Mouse (Mus musculus) hindbrain, embryonic 14.5 days (tissue): ENCODE data around the gene Smg9. TPM values are rescaled to one million over a fixed set of nuclear protein-coding genes. Genes with fewer than 3 reads are reported as not detected.

Experiments used
- ATAC-seq: fragments of 200-750 bp; cut with Nextera tagmentation; 2 replicates; pipeline ENCODE4 v1.8.0; 2017; ENCODE audit warnings: moderate number of reproducible peaks, mild to moderate bottlenecking, moderate TSS enrichment, moderate library complexity; ENCODE audit not compliant: low FRiP score
- DNase-seq: peaks from one replicate; pipeline ENCODE4 v3.0.0-alpha.2; 2015; ENCODE audit warnings: low spot score
- H3K27ac ChIP-seq: fragments of 300-500 bp; sonication (generic); 2 replicates; pipeline ENCODE4 v1.5.1; 2014; ENCODE audit warnings: mild to moderate bottlenecking, moderate library complexity
- H3K27me3 ChIP-seq: fragments of 300-500 bp; sonication (generic); 2 replicates; pipeline ENCODE4 v1.6.1; 2014; ENCODE audit warnings: mild to moderate bottlenecking, low read length, mixed read lengths; ENCODE audit not compliant: control insufficient read depth, insufficient read depth
- H3K36me3 ChIP-seq: fragments of 300-500 bp; sonication (generic); replicated peaks from 2 replicates; pipeline ENCODE4 v1.6.1; 2014; ENCODE audit not compliant: control insufficient read depth, insufficient read depth
- H3K4me1 ChIP-seq: fragments of 300-500 bp; sonication (generic); replicated peaks from 2 replicates; pipeline ENCODE4 v1.6.1; 2014; ENCODE audit warnings: antibody characterized with exemption, low read length, mixed read lengths; ENCODE audit not compliant: control insufficient read depth, insufficient read depth
- H3K4me2 ChIP-seq: fragments of 300-500 bp; sonication (generic); replicated peaks from 2 replicates; pipeline ENCODE4 v1.6.1; 2014; ENCODE audit warnings: mild to moderate bottlenecking, moderate library complexity
- H3K4me3 ChIP-seq: fragments of 300-500 bp; sonication (generic); replicated peaks from 2 replicates; pipeline ENCODE4 v1.5.1; 2014; ENCODE audit warnings: mild to moderate bottlenecking, low read length
- H3K9ac ChIP-seq: fragments of 300-500 bp; sonication (generic); 2 replicates; pipeline ENCODE4 v1.6.1; 2014
- H3K9me3 ChIP-seq: fragments of 300-500 bp; sonication (generic); 2 replicates; pipeline ENCODE4 v1.6.1; 2016; ENCODE audit warnings: low read length; ENCODE audit not compliant: control insufficient read depth
- WGBS: fragments of 180-500 bp; shearing (Covaris S2); extraction: QIAGEN DNeasy Blood & Tissue Kit; methylation state at CpG from one replicate; pipeline ENCODE4 v1.1.7; 2014; 5-methylcytosine and 5-hydroxymethylcytosine counted together
- polyA plus RNA-seq: library from polyadenylated mRNA; unstranded; fragments of >200 nt; fragmentation: Nextera tagmentation; extraction: Ambion mirVana; gene quantifications from 2 replicates; pipeline ENCODE4 v1.2.1, GENCODE M21; 2014

The Smg9 gene
- polyA plus RNA-seq, 1 experiment from 2014 or later, result 30.3 TPM

DNA sequence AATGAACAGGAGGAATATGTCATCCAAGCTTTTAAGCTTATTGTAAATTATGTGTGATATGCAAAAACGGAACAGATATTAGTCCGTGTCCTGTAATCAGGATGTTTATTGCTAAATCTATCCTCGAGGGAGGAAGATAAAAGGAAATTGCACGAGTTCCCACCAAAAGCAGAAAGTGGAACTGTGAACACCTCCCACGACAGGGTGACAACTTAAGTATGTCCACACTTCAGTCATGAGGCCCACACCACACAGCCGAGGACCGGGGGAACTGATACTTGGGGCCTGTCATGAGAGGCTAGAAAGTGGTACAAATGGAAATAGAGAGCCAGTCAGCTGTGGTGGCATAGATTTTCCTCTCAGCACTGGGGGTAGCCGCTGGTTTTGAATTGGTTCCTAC lies 42.9 kb downstream of the Smg9 start:
- Histone ChIP-seq H3K4me1 (no peaks in the 10 kb centered on the region), H3K27me3 (no peaks in the 10 kb centered on the region), H3K4me3 (no peak overlapping the region), H3K36me3 (no peaks in the 10 kb centered on the region), H3K27ac (no peak overlapping the region), H3K9ac (no peak overlapping the region), H3K4me2 (no peak overlapping the region), H3K9me3 (no peaks in the 10 kb centered on the region)
- WGBS, result 78% methylated on average over 8 of the region's 8 CpGs
- no peak for ATAC-seq
- no peak for DNase-seq

DNA sequence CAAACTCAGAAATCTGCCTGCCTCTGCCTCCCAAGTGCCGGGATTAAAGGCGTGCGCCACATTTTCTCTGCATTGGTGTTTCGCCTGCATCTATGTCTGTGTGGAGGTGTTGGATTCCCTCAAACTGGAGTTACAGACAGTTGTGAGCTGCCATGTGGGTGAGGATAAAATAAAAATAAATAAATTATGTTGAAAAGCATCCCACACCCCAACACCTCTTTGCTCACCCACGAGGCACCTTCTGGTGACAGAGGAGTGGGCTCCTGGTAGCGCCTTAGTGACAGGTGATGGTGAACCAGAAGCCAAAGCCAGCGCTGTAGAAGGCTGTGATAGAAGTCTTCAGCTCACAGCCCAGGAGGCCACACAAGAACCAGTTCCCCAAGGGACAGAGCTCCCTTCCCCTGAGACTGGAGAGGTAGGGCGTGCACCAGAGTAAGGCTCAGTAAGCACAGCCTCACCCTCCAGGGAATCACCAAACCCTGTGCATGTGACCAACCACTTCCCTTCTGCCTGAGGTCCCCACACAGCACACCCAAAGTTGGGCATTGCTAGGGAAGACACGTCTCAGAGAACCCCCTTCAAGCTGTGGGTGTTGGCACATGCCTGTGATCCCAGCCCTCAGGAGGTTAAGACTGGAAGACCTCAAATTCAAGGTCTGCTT lies 46.0 kb downstream of the Smg9 start:
- WGBS, result 92% methylated on average over 9 of the region's 9 CpGs
- Histone ChIP-seq H3K9ac (no peak overlapping the region), H3K27ac (no peak overlapping the region), H3K4me3 (no peak overlapping the region), H3K36me3 (no peaks in the 10 kb centered on the region), H3K4me2 (no peak overlapping the region), H3K4me1 (no peaks in the 10 kb centered on the region), H3K9me3 (no peaks in the 10 kb centered on the region), H3K27me3 (no peaks in the 10 kb centered on the region)
- DNase-seq (no peak), ATAC-seq (no peak)

DNA sequence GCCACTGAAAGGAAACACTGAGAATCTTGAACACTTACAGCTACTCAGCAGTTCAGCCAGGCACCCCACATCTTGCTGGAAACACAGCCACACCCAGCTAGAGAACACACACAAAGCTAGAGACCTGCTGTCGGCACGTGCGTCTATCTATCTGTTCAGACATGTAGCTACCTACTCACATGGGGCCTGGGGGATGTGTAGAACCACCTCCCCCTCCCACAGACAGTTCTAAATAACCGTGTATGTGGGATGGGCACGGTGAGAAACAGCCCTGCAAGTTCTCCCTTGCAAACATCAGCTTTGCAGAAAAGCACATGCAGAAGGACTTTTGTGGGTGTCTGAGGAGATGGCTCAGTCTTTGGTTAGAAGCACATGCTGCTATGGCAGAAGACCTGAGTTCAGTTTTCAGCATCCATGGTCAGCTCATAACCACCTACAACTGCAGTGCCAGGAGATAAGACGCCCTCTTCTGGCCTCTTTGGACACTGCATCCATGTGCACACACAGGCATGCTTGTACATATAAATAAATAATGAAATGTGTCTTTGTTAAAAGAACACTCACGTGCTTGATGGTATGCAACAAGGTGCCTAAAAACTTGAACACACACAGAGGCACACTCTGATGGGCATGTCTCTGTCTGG lies 47.4 kb downstream of the Smg9 start:
- Histone ChIP-seq H3K27me3 (no peaks in the 10 kb centered on the region), H3K9ac (no peak overlapping the region), H3K36me3 (no peaks in the 10 kb centered on the region), H3K4me3 (no peak overlapping the region), H3K27ac (no peak overlapping the region), H3K4me2 (no peak overlapping the region), H3K4me1 (no peaks in the 10 kb centered on the region), H3K9me3 (no peaks in the 10 kb centered on the region)
- DNase-seq (no peak), ATAC-seq (no peak)
- WGBS, result 84% methylated on average over 7 of the region's 7 CpGs

DNA sequence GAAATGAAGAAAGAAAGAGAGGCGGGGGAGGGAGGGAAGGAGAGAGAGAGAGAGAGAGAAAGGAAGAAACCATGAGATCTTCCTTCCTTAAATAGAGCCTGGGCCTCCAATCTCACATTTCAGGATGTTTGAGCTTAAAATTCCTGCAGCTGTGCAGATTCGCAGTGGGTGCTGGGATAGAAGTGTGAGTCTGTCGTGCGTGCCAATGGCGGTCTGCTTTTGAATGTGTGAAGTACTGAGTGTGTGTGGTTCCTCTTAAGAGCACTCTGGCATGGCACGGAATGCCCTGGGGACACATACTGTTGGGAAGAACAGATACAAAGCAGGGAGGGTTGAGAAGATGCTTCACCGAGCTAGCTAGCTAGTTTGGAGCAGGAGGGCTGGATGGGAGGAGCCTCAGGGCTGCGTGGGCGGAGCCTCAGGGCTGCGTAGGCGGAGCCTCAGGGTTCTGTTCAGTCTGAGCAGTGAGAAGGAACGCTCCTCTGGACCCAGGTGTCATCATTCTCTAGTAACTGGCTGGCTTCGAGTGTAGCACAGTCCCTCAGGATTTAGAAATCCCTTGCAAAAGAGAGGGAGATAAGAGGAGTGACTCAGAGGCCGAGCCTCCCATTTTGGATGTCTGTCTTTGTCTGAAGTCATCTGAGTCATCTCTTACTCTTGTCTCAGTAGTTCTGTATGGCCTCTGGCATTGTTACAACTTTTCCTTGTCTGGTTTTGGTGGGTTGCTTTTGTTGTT lies 49.5 kb downstream of the Smg9 start:
- H3K4me2 ChIP-seq, result no peak overlapping the region
- H3K4me3 ChIP-seq, result no peak overlapping the region
- ATAC-seq, result no peak
- no peaks in the 10 kb centered on the region for H3K36me3 ChIP-seq
- no peak overlapping the region for H3K27ac ChIP-seq
- H3K27me3 ChIP-seq, result no peaks in the 10 kb centered on the region
- H3K9me3 ChIP-seq, result no peaks in the 10 kb centered on the region
- H3K9ac ChIP-seq, result no peak overlapping the region
- WGBS, result 66% methylated on average over 14 of the region's 14 CpGs
- no peak for DNase-seq
- no peaks in the 10 kb centered on the region for H3K4me1 ChIP-seq

DNA sequence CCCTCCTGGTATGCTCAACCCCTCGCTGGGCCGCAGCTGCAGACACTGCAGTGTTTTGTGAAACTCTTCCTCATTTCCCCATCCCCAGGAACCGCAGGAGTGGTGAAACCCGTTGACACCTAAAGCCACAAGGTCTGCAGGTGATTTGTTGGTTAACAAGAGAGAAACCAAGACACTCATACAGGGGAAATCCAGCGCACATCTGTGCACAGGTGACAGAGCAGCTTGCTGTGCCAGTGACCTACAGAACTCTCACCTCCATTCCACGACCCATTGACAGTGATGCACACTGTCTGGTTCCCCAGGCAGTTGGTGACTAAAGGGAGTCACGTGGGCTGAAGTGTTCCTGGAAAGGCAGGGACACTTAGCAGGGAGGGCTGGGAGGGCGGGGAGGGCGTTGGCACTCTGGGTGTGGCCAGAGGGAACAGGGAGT lies 51.2 kb downstream of the Smg9 start:
- no peak overlapping the region for H3K27ac ChIP-seq
- ATAC-seq (no peak), DNase-seq (no peak)
- 70% methylated on average over 9 of the region's 9 CpGs for WGBS
- no peak overlapping the region for H3K4me2 ChIP-seq
- H3K4me1 ChIP-seq, result no peaks in the 10 kb centered on the region
- no peaks in the 10 kb centered on the region for H3K9me3 ChIP-seq
- no peak overlapping the region for H3K9ac ChIP-seq
- no peaks in the 10 kb centered on the region for H3K36me3 ChIP-seq
- no peaks in the 10 kb centered on the region for H3K27me3 ChIP-seq
- H3K4me3 ChIP-seq, result no peak overlapping the region

DNA sequence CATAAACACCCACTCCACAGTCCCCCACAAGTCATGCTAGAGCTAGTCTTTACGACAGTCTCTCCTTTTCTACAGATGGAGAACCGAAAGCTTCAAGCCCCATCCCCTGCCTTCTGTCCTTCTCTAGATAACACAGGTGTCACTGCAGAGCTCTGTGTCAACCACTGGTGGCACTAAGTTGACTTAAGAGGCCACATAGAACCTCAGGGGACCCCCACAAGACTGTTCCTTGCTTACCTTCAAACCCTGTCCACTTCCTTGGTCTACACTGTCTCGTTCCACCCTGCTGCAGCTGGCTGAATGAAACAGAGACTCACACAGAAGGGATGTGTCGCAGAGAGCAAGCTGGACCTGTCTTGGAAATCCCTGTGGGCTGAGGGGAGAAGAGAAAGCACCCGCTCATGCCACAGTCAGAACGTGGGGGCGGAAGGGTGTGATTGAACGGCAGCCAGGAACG lies 52.5 kb downstream of the Smg9 start, which contains the start of gene Irgc1:
Irgc1 (minus strand) TSS at position 443 of the 457 bp plus-strand sequence.
- no peak within 1 kb of the TSS for H3K4me3 ChIP-seq
- no peak within 1 kb of the TSS for H3K4me2 ChIP-seq
- no peak for DNase-seq
- ATAC-seq, result no peak
- 90% methylated on average over 9 of the region's 9 CpGs for WGBS
- H3K36me3 ChIP-seq, result no peaks in the 10 kb centered on the region
- H3K27ac ChIP-seq, result no peak within 1 kb of the TSS
- H3K4me1 ChIP-seq, result no peaks in the 10 kb centered on the region
- H3K9ac ChIP-seq, result no peak within 1 kb of the TSS
- no peaks in the 10 kb centered on the region for H3K9me3 ChIP-seq
- no peaks in the 10 kb centered on the region for H3K27me3 ChIP-seq

DNA sequence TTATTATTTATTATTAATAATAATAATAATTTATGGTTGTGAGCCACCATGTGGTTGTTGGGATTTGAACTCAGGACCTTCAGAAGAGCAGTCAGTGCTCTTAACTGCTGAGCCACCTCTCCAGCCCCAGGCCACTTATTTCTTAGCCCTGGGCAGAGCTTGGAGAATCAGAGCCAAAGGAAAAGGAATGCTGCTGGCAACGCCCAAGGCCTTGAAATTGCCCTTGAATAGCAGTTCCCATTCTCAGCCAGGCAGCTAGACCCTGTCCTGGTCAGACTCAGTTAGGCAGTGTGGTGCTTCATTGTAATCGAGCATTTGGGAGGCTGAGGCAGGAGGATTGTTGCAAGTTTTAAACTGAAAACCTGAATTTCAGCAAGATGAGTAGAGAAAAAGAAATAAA lies 54.8 kb downstream of the Smg9 start:
- no peak overlapping the region for H3K27ac ChIP-seq
- no peaks in the 10 kb centered on the region for H3K9me3 ChIP-seq
- no peak overlapping the region for H3K4me3 ChIP-seq
- no peaks in the 10 kb centered on the region for H3K36me3 ChIP-seq
- H3K4me2 ChIP-seq, result no peak overlapping the region
- 74% methylated on average over 2 of the region's 2 CpGs for WGBS
- ATAC-seq, result no peak
- no peaks in the 10 kb centered on the region for H3K4me1 ChIP-seq
- H3K27me3 ChIP-seq, result no peaks in the 10 kb centered on the region
- DNase-seq, result no peak
- no peak overlapping the region for H3K9ac ChIP-seq

DNA sequence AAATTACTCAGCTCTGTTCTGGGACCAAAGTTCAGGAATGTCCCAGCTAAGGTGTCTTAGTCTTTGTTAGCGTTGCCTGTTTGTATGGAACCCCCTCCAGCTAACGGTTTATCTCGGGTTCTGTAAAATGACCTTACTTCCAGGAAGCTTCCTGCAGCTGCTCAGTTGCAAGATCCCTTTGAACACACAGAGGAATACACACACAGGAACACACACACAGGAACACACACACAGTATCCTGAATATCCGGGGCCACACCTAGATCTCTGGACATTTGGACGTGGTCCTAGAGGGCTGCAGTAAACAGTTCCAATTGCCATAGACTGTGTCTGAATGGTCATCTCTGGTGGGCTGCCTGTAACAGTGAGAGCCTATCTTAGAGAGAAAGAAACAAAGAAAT lies 56.3 kb downstream of the Smg9 start:
- Histone ChIP-seq H3K4me1 (no peaks in the 10 kb centered on the region), H3K4me3 (no peak overlapping the region), H3K36me3 (no peaks in the 10 kb centered on the region), H3K27me3 (no peaks in the 10 kb centered on the region), H3K9ac (no peak overlapping the region), H3K27ac (no peak overlapping the region), H3K9me3 (no peaks in the 10 kb centered on the region), H3K4me2 (no peak overlapping the region)
- no peak for ATAC-seq
- no peak for DNase-seq
- WGBS, result 83% methylated on average over 5 of the region's 5 CpGs

DNA sequence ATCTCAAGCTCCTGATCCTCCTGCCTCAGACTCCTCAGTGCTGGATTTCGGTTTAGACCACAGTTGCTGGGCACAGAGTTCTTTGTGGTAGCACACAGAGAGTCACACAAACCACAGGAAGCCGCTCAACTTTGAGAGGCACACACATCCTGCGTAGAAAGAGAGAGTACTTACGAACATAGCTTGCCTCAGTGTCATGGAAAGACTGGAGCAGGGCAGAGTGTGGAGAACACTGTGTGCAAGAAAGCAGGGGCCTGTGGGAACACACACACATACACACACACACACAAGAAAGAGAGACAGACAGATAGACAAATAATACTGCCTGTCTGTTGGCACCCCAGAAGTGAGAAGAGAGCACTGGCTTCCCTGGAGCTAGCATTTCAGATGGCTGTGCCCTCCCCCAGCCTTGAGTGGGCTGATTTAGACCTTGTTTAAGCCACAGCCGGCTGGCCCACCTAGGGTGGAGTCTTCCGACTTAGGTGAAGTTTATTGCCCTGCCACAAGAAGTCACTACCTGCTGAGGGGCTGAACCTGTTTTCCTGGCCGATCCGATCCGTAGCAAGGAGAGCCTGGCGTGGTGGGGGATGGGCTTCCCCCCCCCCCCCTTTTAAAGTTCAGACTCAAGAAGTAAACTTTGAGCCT lies 58.4 kb downstream of the Smg9 start:
- no peak for DNase-seq
- no peak overlapping the region for H3K27ac ChIP-seq
- ATAC-seq, result no peak
- no peaks in the 10 kb centered on the region for H3K9me3 ChIP-seq
- no peaks in the 10 kb centered on the region; the same call in 1 of the 2 replicates for H3K27me3 ChIP-seq
- no peaks in the 10 kb centered on the region for H3K36me3 ChIP-seq
- H3K4me1 ChIP-seq, result peaks cover 5% of the 10 kb centered on the region; the same call in 1 of the 2 replicates
- H3K9ac ChIP-seq, result no peak overlapping the region
- 67% methylated on average over 10 of the region's 10 CpGs for WGBS
- no peak overlapping the region for H3K4me3 ChIP-seq
- no peak overlapping the region for H3K4me2 ChIP-seq
